Mouse (Mus musculus) olfactory bulb, adult 2 months (tissue): ENCODE results near the gene Entpd1.

Experiments
- CTCF ChIP-seq: fragments of 200-500 bp; IDR thresholded peaks from 2 replicates; pipeline ENCODE4 v1.5.1; 2012; ENCODE audit warnings: low read depth, mild to moderate bottlenecking, low read length, moderate library complexity; ENCODE audit not compliant: insufficient read depth
- POLR2A ChIP-seq: fragments of 200-500 bp; IDR thresholded peaks from 2 replicates; pipeline ENCODE4 v1.6.1; 2012; ENCODE audit warnings: mild to moderate bottlenecking, low read depth, low read length, moderate library complexity; ENCODE audit not compliant: insufficient read depth

- TF ChIP-seq POLR2A (no peak), CTCF (no peak)
Observed at GRCm38 (mm10) chr19:40637601-40638000, 25.4 kb downstream of the Entpd1 start.
